Mouse (Mus musculus): Measurements from ENCODE around the gene Ugt1a8. TPM values are rescaled to one million over a fixed set of nuclear protein-coding genes. Genes with fewer than 3 reads are reported as not detected.
A peak's percentile ranks its signal among the peaks of the same experiment; 100 is the strongest.

Gene Ugt1a8
- polyA plus RNA-seq, 1 experiment from 2014 or later = not detected

DNA sequence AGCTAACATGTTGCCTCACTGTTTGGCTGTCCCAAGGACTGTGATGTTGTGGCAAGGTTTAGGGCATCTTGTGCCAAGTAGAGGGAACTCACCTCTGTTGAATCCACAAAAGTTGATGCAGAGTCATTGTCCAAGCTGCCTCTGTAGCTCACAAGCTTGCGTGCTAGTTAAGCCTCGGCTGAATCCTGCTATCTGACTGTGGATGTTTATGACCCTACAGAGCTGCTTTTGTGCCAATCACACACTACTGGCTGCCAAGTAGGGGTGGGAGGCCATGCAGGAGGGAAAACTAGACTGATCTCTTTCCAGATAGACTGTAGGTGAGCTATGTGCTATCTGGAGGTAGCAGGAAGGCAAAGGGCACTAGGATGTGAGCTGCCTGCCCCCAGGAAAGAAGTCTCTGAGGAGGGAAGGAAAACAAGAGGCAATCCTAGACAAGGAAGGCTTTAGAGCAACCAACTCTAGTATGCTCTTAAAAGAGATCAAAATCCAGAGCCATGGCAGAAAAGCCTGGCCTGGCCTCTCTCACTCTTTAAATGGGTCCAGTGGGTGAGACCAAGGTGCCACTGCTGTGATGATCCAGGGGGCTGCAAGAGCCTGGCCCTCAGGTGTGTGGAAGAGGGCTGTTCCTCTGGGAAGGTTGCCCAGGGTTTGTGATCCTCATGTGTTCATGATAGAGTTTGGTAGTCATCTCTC, 126.3 kb downstream of the Ugt1a8 start:
- Histone ChIP-seq H3K27me3 (replicated peaks; ENCODE audit: control insufficient read depth, insufficient read depth, low read length) (no peaks in the 10 kb centered on the region), H3K36me3 (ENCODE audit: control insufficient read depth, insufficient read depth, low read length) (no peaks in the 10 kb centered on the region), H3K4me1 (ENCODE audit: control insufficient read depth, insufficient read depth, low read length) (no peaks in the 10 kb centered on the region), H3K4me3 (ENCODE audit: low read length) (no peak overlapping the region), H3K9me3 (ENCODE audit: control insufficient read depth, low read length) (peaks cover 48% of the 10 kb centered on the region), H3K9ac (ENCODE audit: low read depth, low read length) (no peak overlapping the region), H3K27ac (ENCODE audit: low read length) (peak overlapping the region; percentile 27), H3K4me2 (ENCODE audit: low read depth, low read length) (peak overlapping the region; percentile 1; the same call in 1 of the 2 replicates)
- ATAC-seq = peak; percentile 88
- WGBS = 75% methylated on average over 2 of the region's 2 CpGs

- peak overlapping the region; percentile 27 for H3K27ac ChIP-seq (ENCODE audit: low read length)
- H3K4me1 ChIP-seq (ENCODE audit: control insufficient read depth, insufficient read depth, low read length) = no peaks in the 10 kb centered on the region
- no peaks in the 10 kb centered on the region for H3K27me3 ChIP-seq (replicated peaks; ENCODE audit: control insufficient read depth, insufficient read depth, low read length)
- peaks cover 48% of the 10 kb centered on the region for H3K9me3 ChIP-seq (ENCODE audit: control insufficient read depth, low read length)
- H3K9ac ChIP-seq (ENCODE audit: low read depth, low read length) = no peak overlapping the region
- H3K36me3 ChIP-seq (ENCODE audit: control insufficient read depth, insufficient read depth, low read length) = no peaks in the 10 kb centered on the region
- H3K4me2 ChIP-seq (ENCODE audit: low read depth, low read length) = peak overlapping the region; percentile 1; the same call in 1 of the 2 replicates
- 77% methylated on average over 2 of the region's 2 CpGs for WGBS
- H3K4me3 ChIP-seq (ENCODE audit: low read length) = no peak overlapping the region
- ATAC-seq = no peak
These were observed 126.9 kb downstream of the Ugt1a8 start for GRCm38 (mm10) chr1:88214462-88214952.

- 68% methylated on average over 10 of the region's 10 CpGs for WGBS
- peaks cover 48% of the 10 kb centered on the region for H3K9me3 ChIP-seq (ENCODE audit: control insufficient read depth, low read length)
These were observed 128.1 kb downstream of the Ugt1a8 start for GRCm38 (mm10) chr1:88215466-88216380.

DNA sequence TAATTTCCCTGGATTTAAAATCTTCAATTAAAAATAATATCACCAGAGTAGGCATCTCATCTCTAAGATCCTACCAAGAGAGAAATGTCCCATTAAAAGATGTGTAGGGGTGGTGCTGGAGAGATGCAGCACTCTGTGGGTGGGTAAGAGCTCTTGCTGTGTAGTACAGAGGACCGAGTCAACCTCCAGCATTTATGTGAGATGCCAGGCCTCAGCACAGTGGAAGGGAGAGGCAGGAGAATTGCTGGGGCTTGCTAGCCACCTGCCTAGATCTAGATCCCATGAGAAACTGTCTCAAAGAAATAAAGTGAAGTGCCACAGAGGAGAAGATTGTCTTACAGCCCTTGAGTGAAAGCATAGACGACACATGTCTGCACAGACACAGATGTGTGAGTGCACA, 128.9 kb downstream of the Ugt1a8 start:
- Histone ChIP-seq H3K9me3 (ENCODE audit: control insufficient read depth, low read length) (peaks cover 46% of the 10 kb centered on the region), H3K27ac (ENCODE audit: low read length) (no peak overlapping the region), H3K4me3 (ENCODE audit: low read length) (no peak overlapping the region), H3K9ac (ENCODE audit: low read depth, low read length) (no peak overlapping the region), H3K4me1 (ENCODE audit: control insufficient read depth, insufficient read depth, low read length) (no peaks in the 10 kb centered on the region), H3K4me2 (ENCODE audit: low read depth, low read length) (no peak overlapping the region), H3K27me3 (replicated peaks; ENCODE audit: control insufficient read depth, insufficient read depth, low read length) (no peaks in the 10 kb centered on the region), H3K36me3 (ENCODE audit: control insufficient read depth, insufficient read depth, low read length) (no peaks in the 10 kb centered on the region)
- 59% methylated on average over 2 of the region's 2 CpGs for WGBS
- ATAC-seq = no peak

More at GRCm38 (mm10) chr1:88215466-88216380, 128.1 kb downstream of the Ugt1a8 start:
- ATAC-seq = no peak
- Histone ChIP-seq H3K4me2 (ENCODE audit: low read depth, low read length) (no peak overlapping the region), H3K27ac (ENCODE audit: low read length) (no peak overlapping the region), H3K36me3 (ENCODE audit: control insufficient read depth, insufficient read depth, low read length) (no peaks in the 10 kb centered on the region), H3K4me1 (ENCODE audit: control insufficient read depth, insufficient read depth, low read length) (no peaks in the 10 kb centered on the region), H3K27me3 (replicated peaks; ENCODE audit: control insufficient read depth, insufficient read depth, low read length) (no peaks in the 10 kb centered on the region), H3K9ac (ENCODE audit: low read depth, low read length) (no peak overlapping the region), H3K4me3 (ENCODE audit: low read length) (no peak overlapping the region)

GRCm38 (mm10) chr1:88217144-88217543, 129.5 kb downstream of the Ugt1a8 start:
- Histone ChIP-seq H3K4me3 (ENCODE audit: low read length) (no peak overlapping the region), H3K27ac (ENCODE audit: low read length) (no peak overlapping the region), H3K9ac (ENCODE audit: low read depth, low read length) (no peak overlapping the region), H3K36me3 (ENCODE audit: control insufficient read depth, insufficient read depth, low read length) (no peaks in the 10 kb centered on the region), H3K4me2 (ENCODE audit: low read depth, low read length) (no peak overlapping the region), H3K4me1 (ENCODE audit: control insufficient read depth, insufficient read depth, low read length) (no peaks in the 10 kb centered on the region), H3K9me3 (ENCODE audit: control insufficient read depth, low read length) (peaks cover 40% of the 10 kb centered on the region), H3K27me3 (replicated peaks; ENCODE audit: control insufficient read depth, insufficient read depth, low read length) (no peaks in the 10 kb centered on the region)
- WGBS = 68% methylated on average over 2 of the region's 2 CpGs
- no peak for ATAC-seq

- H3K4me1 ChIP-seq (ENCODE audit: control insufficient read depth, insufficient read depth, low read length) = no peaks in the 10 kb centered on the region
- WGBS = 41% methylated on average over 3 of the region's 3 CpGs
- H3K27ac ChIP-seq (ENCODE audit: low read length) = no peak overlapping the region
- ATAC-seq = no peak
- no peaks in the 10 kb centered on the region for H3K27me3 ChIP-seq (replicated peaks; ENCODE audit: control insufficient read depth, insufficient read depth, low read length)
- no peak overlapping the region for H3K9ac ChIP-seq (ENCODE audit: low read depth, low read length)
- H3K9me3 ChIP-seq (ENCODE audit: control insufficient read depth, low read length) = peaks cover 37% of the 10 kb centered on the region
- H3K36me3 ChIP-seq (ENCODE audit: control insufficient read depth, insufficient read depth, low read length) = no peaks in the 10 kb centered on the region
- no peak overlapping the region for H3K4me3 ChIP-seq (ENCODE audit: low read length)
- H3K4me2 ChIP-seq (ENCODE audit: low read depth, low read length) = no peak overlapping the region
These were observed 130.0 kb downstream of the Ugt1a8 start for GRCm38 (mm10) chr1:88217576-88217975.

GRCm38 (mm10) chr1:88218051-88218450, 130.4 kb downstream of the Ugt1a8 start:
- H3K27ac ChIP-seq (ENCODE audit: low read length) = no peak overlapping the region
- H3K27me3 ChIP-seq (replicated peaks; ENCODE audit: control insufficient read depth, insufficient read depth, low read length) = no peaks in the 10 kb centered on the region
- H3K4me3 ChIP-seq (ENCODE audit: low read length) = no peak overlapping the region
- 74% methylated on average over 9 of the region's 9 CpGs for WGBS
- no peaks in the 10 kb centered on the region for H3K4me1 ChIP-seq (ENCODE audit: control insufficient read depth, insufficient read depth, low read length)
- H3K9me3 ChIP-seq (ENCODE audit: control insufficient read depth, low read length) = peaks cover 37% of the 10 kb centered on the region
- H3K4me2 ChIP-seq (ENCODE audit: low read depth, low read length) = no peak overlapping the region
- no peaks in the 10 kb centered on the region for H3K36me3 ChIP-seq (ENCODE audit: control insufficient read depth, insufficient read depth, low read length)
- no peak overlapping the region for H3K9ac ChIP-seq (ENCODE audit: low read depth, low read length)
- no peak for ATAC-seq

DNA sequence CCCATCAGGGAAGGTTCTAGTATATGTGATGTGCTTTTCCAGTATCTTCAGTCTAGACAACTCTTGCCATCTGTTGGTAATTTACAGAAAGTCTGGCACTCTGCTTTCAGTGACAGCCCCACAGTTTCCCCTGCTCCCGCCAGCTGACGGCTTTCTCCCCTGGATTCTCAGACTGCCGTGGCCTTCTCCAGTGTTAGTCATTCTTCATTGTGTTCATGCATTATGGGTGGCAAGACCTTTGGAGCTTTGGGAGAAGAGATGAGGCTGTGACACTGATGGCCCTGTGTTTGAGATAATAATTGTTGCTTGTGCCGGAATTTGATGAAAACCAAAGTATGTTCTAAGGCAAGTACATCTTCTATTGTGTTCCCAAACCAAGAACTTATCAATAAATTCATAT, 131.0 kb downstream of the Ugt1a8 start:
- Histone ChIP-seq H3K36me3 (ENCODE audit: control insufficient read depth, insufficient read depth, low read length) (no peaks in the 10 kb centered on the region), H3K27me3 (replicated peaks; ENCODE audit: control insufficient read depth, insufficient read depth, low read length) (no peaks in the 10 kb centered on the region), H3K4me1 (ENCODE audit: control insufficient read depth, insufficient read depth, low read length) (no peaks in the 10 kb centered on the region), H3K4me2 (ENCODE audit: low read depth, low read length) (no peak overlapping the region), H3K27ac (ENCODE audit: low read length) (no peak overlapping the region), H3K9ac (ENCODE audit: low read depth, low read length) (no peak overlapping the region), H3K4me3 (ENCODE audit: low read length) (no peak overlapping the region), H3K9me3 (ENCODE audit: control insufficient read depth, low read length) (peaks cover 34% of the 10 kb centered on the region)
- no peak for ATAC-seq
- WGBS = 52% methylated on average over 4 of the region's 4 CpGs

DNA sequence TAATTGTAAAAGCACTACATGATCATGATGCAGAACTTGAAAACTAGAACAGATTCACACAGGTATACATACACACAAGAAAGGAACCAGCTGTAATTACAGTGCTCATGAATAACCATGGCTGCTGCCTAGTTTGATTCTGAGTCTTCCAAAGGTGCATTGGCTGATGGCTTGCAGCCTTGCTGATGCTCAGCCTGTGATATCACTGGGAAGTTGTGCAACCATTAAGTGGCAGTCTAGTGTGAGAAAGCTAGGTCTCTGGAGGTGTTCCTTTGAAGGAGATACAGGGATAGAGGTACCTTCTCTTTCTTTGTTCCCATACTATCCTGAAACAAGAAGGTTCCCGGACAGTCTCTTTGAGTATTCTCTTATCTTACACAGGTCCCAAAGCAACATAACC, 131.4 kb downstream of the Ugt1a8 start:
- no peak for ATAC-seq

More for the DNA sequence above, 131.4 kb downstream of the Ugt1a8 start:
- H3K9ac ChIP-seq (ENCODE audit: low read depth, low read length) = no peak overlapping the region
- no peaks in the 10 kb centered on the region for H3K36me3 ChIP-seq (ENCODE audit: control insufficient read depth, insufficient read depth, low read length)
- no peak overlapping the region for H3K4me3 ChIP-seq (ENCODE audit: low read length)
- 17% methylated on average over 1 of the region's 1 CpGs for WGBS
- H3K4me1 ChIP-seq (ENCODE audit: control insufficient read depth, insufficient read depth, low read length) = no peaks in the 10 kb centered on the region
- H3K27me3 ChIP-seq (replicated peaks; ENCODE audit: control insufficient read depth, insufficient read depth, low read length) = no peaks in the 10 kb centered on the region
- no peak overlapping the region for H3K27ac ChIP-seq (ENCODE audit: low read length)
- H3K9me3 ChIP-seq (ENCODE audit: control insufficient read depth, low read length) = peaks cover 29% of the 10 kb centered on the region
- no peak overlapping the region for H3K4me2 ChIP-seq (ENCODE audit: low read depth, low read length)
